Mouse (Mus musculus) ES-E14 (cell line): ENCODE results near the gene Cblc.

Experiments
- CHD2 ChIP-seq: IDR thresholded peaks from 2 replicates; pipeline ENCODE4 v1.6.1; 2014; ENCODE audit warnings: mild to moderate bottlenecking, low read depth, low read length, inconsistent platforms
- ZC3H11A ChIP-seq: IDR thresholded peaks from 2 replicates; pipeline ENCODE4 v1.6.1; 2012; ENCODE audit warnings: low read depth, mild to moderate bottlenecking, inconsistent platforms, low read length, borderline replicate concordance

GRCm38 (mm10) chr7:19785874-19786458 lies 10.6 kb downstream of the Cblc start:
- TF ChIP-seq CHD2: no peak
- TF ChIP-seq ZC3H11A: no peak
